Mouse (Mus musculus) CH12.LX (cell line): ENCODE results near the gene Gm6993.

Source experiments
- CTCF ChIP-seq, 2 experiments: IDR thresholded peaks in 1 of 2; conservative IDR thresholded peaks in 1 of 2; 2 replicates each; pipeline ENCODE4 v1.5.1; 2011 to 2012; ENCODE audit warnings: low read depth in 2 of 2, low read length in 2 of 2, improper control_type of control experiment in 1 of 2, inconsistent platforms in 1 of 2, mild to moderate bottlenecking in 1 of 2, moderate library complexity in 1 of 2
- E2F4 ChIP-seq: IDR thresholded peaks from 2 replicates; pipeline ENCODE4 v1.6.1; 2011; ENCODE audit warnings: low read depth, low read length, improper control_type of control experiment; ENCODE audit not compliant: insufficient replicate concordance
- ETS1 ChIP-seq: conservative IDR thresholded peaks from 2 replicates; pipeline ENCODE4 v1.6.1; 2012; ENCODE audit warnings: low read depth, mild to moderate bottlenecking, inconsistent platforms, low read length, improper control_type of control experiment, moderate library complexity
- MYC ChIP-seq: IDR thresholded peaks from 2 replicates; pipeline ENCODE4 v1.6.1; 2011; ENCODE audit warnings: low read depth, mild to moderate bottlenecking, improper control_type of control experiment, low read length
- SIN3A ChIP-seq: IDR thresholded peaks from 2 replicates; pipeline ENCODE4 v1.6.1; 2012; ENCODE audit warnings: low read length, improper control_type of control experiment, inconsistent platforms
- ZKSCAN1 ChIP-seq: IDR thresholded peaks from 2 replicates; pipeline ENCODE4 v1.6.1; 2012; ENCODE audit warnings: low read depth, inconsistent platforms, low read length, improper control_type of control experiment, borderline replicate concordance

GRCm38 (mm10) chr12:31265005-31265721 lies 24.6 kb downstream of the Gm6993 start, which contains the start of gene Lamb1:
- TF ChIP-seq CTCF (conservative IDR thresholded peaks at IDR 0.05 in 1 of 2, IDR thresholded peaks at IDR 0.05 in 1 of 2; ENCODE audit: low read depth in 2 of 2, low read length in 2 of 2) = no peak
- TF ChIP-seq ETS1 = no peak
- TF ChIP-seq MYC = no peak
- TF ChIP-seq E2F4 = no peak
- no peak for TF ChIP-seq SIN3A
- no peak for TF ChIP-seq ZKSCAN1
